In the genomic region with DNA sequence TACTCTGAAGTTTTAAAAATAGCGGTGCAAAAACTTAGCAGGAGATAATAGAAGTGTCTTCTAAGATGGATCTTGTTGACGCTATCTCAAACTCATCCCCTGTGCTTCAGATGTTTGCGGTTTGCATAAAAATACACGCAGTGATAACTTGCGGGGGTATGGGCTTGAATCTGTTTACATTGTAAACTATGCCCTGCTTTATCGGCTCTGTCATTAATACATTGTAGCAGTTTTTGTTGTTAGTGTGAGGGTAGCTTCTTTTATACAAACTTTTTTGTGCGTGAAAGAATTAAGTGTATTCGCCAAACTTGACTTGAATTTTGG, we compare ENCODE assay signal across 8 mouse cellular contexts. TPM values are rescaled to one million over a fixed set of nuclear protein-coding genes. Genes with fewer than 3 reads are reported as not detected.
DNase-seq lines count a peak whose midpoint lies in the region; ATAC-seq and TF ChIP-seq lines count a peak whose summit lies in the region.

No protein-coding gene starts in this region.

- no peak for TF ChIP-seq CTCF in G1E (IDR thresholded peaks at IDR 0.05; ENCODE audit: low read depth, low read length)

- no peak for DNase-seq in heart, postnatal 4 days
- no peak for DNase-seq in G1E (ENCODE audit: low spot score)
- DNase-seq in hindbrain, embryonic 11.5 days (ENCODE audit: low spot score): no peak
- peak; percentile 92 for DNase-seq in midbrain, embryonic 11.5 days (ENCODE audit: low spot score, missing footprints)
- DNase-seq in cerebellum, postnatal 36 days: no peak
- no peak for DNase-seq in c-Kit-positive CD71-positive TER-119-positive erythroid progenitor cells, embryonic 14.5 days (ENCODE audit: low spot score)

- H3K27me3 ChIP-seq in heart, embryonic 14.5 days (ENCODE audit: control insufficient read depth, insufficient read depth, low read length): no peaks in the 10 kb centered on the region
- H3K27me3 ChIP-seq in G1E (ENCODE audit: insufficient read depth, low read length): no peaks in the 10 kb centered on the region
- H3K27me3 ChIP-seq in hindbrain, embryonic 11.5 days (ENCODE audit: control insufficient read depth, insufficient read depth, low read length): no peaks in the 10 kb centered on the region
- no peaks in the 10 kb centered on the region for H3K27me3 ChIP-seq in midbrain, embryonic 11.5 days (ENCODE audit: control insufficient read depth, insufficient read depth, low read length)

- 10% methylated on average over 8 of the region's 8 CpGs for WGBS in heart, embryonic 14.5 days
- 10% methylated on average over 8 of the region's 8 CpGs for WGBS in hindbrain, embryonic 11.5 days
- WGBS in midbrain, embryonic 11.5 days: 10% methylated on average over 8 of the region's 8 CpGs

- H3K4me3 ChIP-seq in heart, embryonic 14.5 days (ENCODE audit: control insufficient read depth in 1 of 2, insufficient read depth in 1 of 2, low read depth in 1 of 2, low read length in 2 of 2): peak overlapping the region; percentile 93 to 99
- peak overlapping the region; percentile 97 for H3K4me3 ChIP-seq in G1E (ENCODE audit: low read depth, low read length)
- H3K4me3 ChIP-seq in hindbrain, embryonic 11.5 days (ENCODE audit: low read depth, low read length): peak overlapping the region; percentile 99
- peak overlapping the region; percentile 76 for H3K4me3 ChIP-seq in midbrain, embryonic 11.5 days (ENCODE audit: low read depth, low read length)

- peak overlapping the region; percentile 75 for H3K4me2 ChIP-seq in heart, embryonic 14.5 days (ENCODE audit: low read length)
- H3K4me2 ChIP-seq in hindbrain, embryonic 11.5 days (replicated peaks; ENCODE audit: low read depth, low read length): peak overlapping the region; percentile 71
- H3K4me2 ChIP-seq in midbrain, embryonic 11.5 days: peak overlapping the region; percentile 79

- peaks cover 0 to 16% of the 10 kb centered on the region in 2 experiments; a peak in 2 of 4 replicates for H3K4me1 ChIP-seq in heart, embryonic 14.5 days (ENCODE audit: control insufficient read depth in 2 of 2, insufficient read depth in 2 of 2, low read length in 2 of 2)
- peaks cover 61% of the 10 kb centered on the region for H3K4me1 ChIP-seq in G1E (ENCODE audit: insufficient read depth, low read depth, low read length)
- no peaks in the 10 kb centered on the region for H3K4me1 ChIP-seq in hindbrain, embryonic 11.5 days (replicated peaks; ENCODE audit: control insufficient read depth, insufficient read depth, low read length)
- peaks cover 18% of the 10 kb centered on the region for H3K4me1 ChIP-seq in midbrain, embryonic 11.5 days (ENCODE audit: control insufficient read depth, insufficient read depth, low read length)

- H3K9ac ChIP-seq in heart, embryonic 14.5 days (ENCODE audit: low read length): peak overlapping the region; percentile 98
- peak overlapping the region; percentile 96 for H3K9ac ChIP-seq in hindbrain, embryonic 11.5 days (ENCODE audit: low read depth, low read length)
- H3K9ac ChIP-seq in midbrain, embryonic 11.5 days (ENCODE audit: low read length): peak overlapping the region; percentile 93

- peak overlapping the region; percentile 87 to 95 for H3K27ac ChIP-seq in heart, embryonic 14.5 days (replicated peaks in 1 of 2; ENCODE audit: control insufficient read depth in 1 of 2, insufficient read depth in 1 of 2, low read depth in 2 of 2, low read length in 2 of 2)
- H3K27ac ChIP-seq in hindbrain, embryonic 11.5 days (ENCODE audit: low read depth, low read length): no peak overlapping the region
- H3K27ac ChIP-seq in midbrain, embryonic 11.5 days (ENCODE audit: low read depth, low read length): peak overlapping the region; percentile 87; the same call in 1 of the 2 replicates

- H3K36me3 ChIP-seq in heart, embryonic 14.5 days (ENCODE audit: control insufficient read depth, insufficient read depth, low read length): no peaks in the 10 kb centered on the region
- H3K36me3 ChIP-seq in G1E (replicated peaks): peaks cover 32% of the 10 kb centered on the region
- no peaks in the 10 kb centered on the region for H3K36me3 ChIP-seq in hindbrain, embryonic 11.5 days (ENCODE audit: control insufficient read depth, insufficient read depth, low read length)
- no peaks in the 10 kb centered on the region; the same call in 1 of the 2 replicates for H3K36me3 ChIP-seq in midbrain, embryonic 11.5 days (ENCODE audit: control insufficient read depth, insufficient read depth, low read length)

- H3K9me3 ChIP-seq in heart, embryonic 14.5 days (ENCODE audit: control insufficient read depth, low read length): no peaks in the 10 kb centered on the region
- H3K9me3 ChIP-seq in G1E (replicated peaks): no peaks in the 10 kb centered on the region
- H3K9me3 ChIP-seq in hindbrain, embryonic 11.5 days (ENCODE audit: control insufficient read depth, low read length): no peaks in the 10 kb centered on the region
- no peaks in the 10 kb centered on the region for H3K9me3 ChIP-seq in midbrain, embryonic 11.5 days (ENCODE audit: control insufficient read depth, low read length)

- no peak for ATAC-seq in heart, embryonic 14.5 days (ENCODE audit: insufficient number of reproducible peaks, insufficient read depth, low FRiP score, low read depth)
- no peak for ATAC-seq in G1E (ENCODE audit: extremely low read depth, insufficient number of reproducible peaks, low FRiP score, poor library complexity, severe bottlenecking)
- no peak for ATAC-seq in hindbrain, embryonic 11.5 days (ENCODE audit: low FRiP score)
- ATAC-seq in midbrain, embryonic 11.5 days (ENCODE audit: low FRiP score): no peak
- no peak for ATAC-seq in frontal cortex, adult (ENCODE audit: low TSS enrichment)

RNA-seq across cellular contexts. Expression of gene Naa15, which starts 2.1 kb away (rescaled TPM):
- 28.9 and 30.7 TPM in 2 replicates for polyA plus RNA-seq in heart, embryonic 14.5 days (2014; fragmentation: Nextera tagmentation; extraction: Ambion mirVana)
- total RNA-seq in heart, postnatal 4 days (2021): 10 to 100 TPM; 62.3 to 65.8 TPM
- total RNA-seq in G1E (2014; fragmentation: Nextera tagmentation) (131 and 138 TPM in 2 replicates), G1E (2017) (52.5 and 63.5 TPM in 2 replicates)
- polyA plus RNA-seq in G1E (2012): 15.9 and 28.6 TPM in 2 replicates
- 56.6 and 59.3 TPM in 2 replicates for polyA plus RNA-seq in hindbrain, embryonic 11.5 days (2014; fragmentation: Nextera tagmentation; extraction: Ambion mirVana)
- polyA plus RNA-seq in midbrain, embryonic 11.5 days (2014; fragmentation: Nextera tagmentation; extraction: Ambion mirVana): 54.5 and 57.0 TPM in 2 replicates

RNA-seq across cellular contexts. Expression of gene Ndufc1, which starts 8.3 kb away (rescaled TPM):
- polyA plus RNA-seq in heart, embryonic 14.5 days (2014; fragmentation: Nextera tagmentation; extraction: Ambion mirVana): 1,752 and 1,832 TPM in 2 replicates
- 1,000 to 10,000 TPM; 1,091 to 1,121 TPM for total RNA-seq in heart, postnatal 4 days (2021)
- total RNA-seq in G1E (2014; fragmentation: Nextera tagmentation) (199 and 247 TPM in 2 replicates), G1E (2017) (106 and 114 TPM in 2 replicates)
- polyA plus RNA-seq in G1E (2012): 16.7 and 38.6 TPM in 2 replicates
- polyA plus RNA-seq in hindbrain, embryonic 11.5 days (2014; fragmentation: Nextera tagmentation; extraction: Ambion mirVana): 714 and 715 TPM in 2 replicates
- 739 and 783 TPM in 2 replicates for polyA plus RNA-seq in midbrain, embryonic 11.5 days (2014; fragmentation: Nextera tagmentation; extraction: Ambion mirVana)

RNA-seq across cellular contexts. Expression of gene Mgarp, which starts 20.6 kb away (rescaled TPM):
- polyA plus RNA-seq in heart, embryonic 14.5 days (2014; fragmentation: Nextera tagmentation; extraction: Ambion mirVana): 7.7 and 8.6 TPM in 2 replicates
- under 1 TPM; 0.45 to 0.95 TPM for total RNA-seq in heart, postnatal 4 days (2021)
- total RNA-seq in G1E (2014; fragmentation: Nextera tagmentation) (5.6 and 6.6 TPM in 2 replicates), G1E (2017) (20.3 and 24.7 TPM in 2 replicates)
- polyA plus RNA-seq in G1E (2012): 14.4 and 16.8 TPM in 2 replicates
- polyA plus RNA-seq in hindbrain, embryonic 11.5 days (2014; fragmentation: Nextera tagmentation; extraction: Ambion mirVana): 4.0 and 5.5 TPM in 2 replicates
- polyA plus RNA-seq in midbrain, embryonic 11.5 days (2014; fragmentation: Nextera tagmentation; extraction: Ambion mirVana): 22.5 and 26.9 TPM in 2 replicates

Comparison
In these comparisons a context has a peak if more than half of its experiments do, and no peak if none do; other contexts are left out.
1. RNA of gene Ndufc1, which starts 8.3 kb away (polyA plus RNA-seq): 1,752 to 1,832 TPM in heart, embryonic 14.5 days, 739 to 783 TPM in midbrain, embryonic 11.5 days and 714 to 715 TPM in hindbrain, embryonic 11.5 days; 16.7 to 38.6 TPM in G1E; every median in the first group is over 10 times any median in the second.
2. Peak in every context shown above with its lines, with median percentiles within 50 percentile points of each other: H3K4me2 ChIP-seq, H3K4me3 ChIP-seq and H3K9ac ChIP-seq.